Mouse (Mus musculus): ENCODE measurements around the gene Napepld. TPM values are rescaled to one million over a fixed set of nuclear protein-coding genes. Genes with fewer than 3 reads are reported as not detected.

Napepld gene
- polyA plus RNA-seq (2012; fragmentation: generic; extraction: Trizol) = 1 to 10 TPM in 1 of 2 experiments, under 1 TPM in 1; 0.15 to 1.4 TPM

GRCm38 (mm10) chr5:21701351-21702008 lies at the start of gene Napepld:
Gene Napepld, minus strand, starts transcription at chr5:21701396.

GRCm38 (mm10) chr5:21736956-21737585 lies 35.9 kb upstream of the Napepld start, which contains the start of gene Pmpcb:
Gene Pmpcb, plus strand, starts transcription at chr5:21737141.

GRCm38 (mm10) chr5:21645439-21646132 lies 55.6 kb downstream of the Napepld start, which contains the start of the genes Fbxl13 and Armc10:
Gene Fbxl13, minus strand, starts transcription at chr5:21645634.
Gene Armc10, plus strand, starts transcription at chr5:21645813.

Other genes starting within 250 kb of the Napepld start
- 10 to 100 TPM in 1 of 2 experiments, under 1 TPM in 1; 0.63 to 50.5 TPM for gene Lrrc17, start 157.8 kb downstream of the Napepld start, polyA plus RNA-seq (2012; fragmentation: generic; extraction: Trizol)
- under 1 TPM; 0.04 to 0.12 TPM for gene Fbxl13, start 55.8 kb downstream of the Napepld start, polyA plus RNA-seq (2012; fragmentation: generic; extraction: Trizol)
- 10 to 100 TPM in 1 of 2 experiments, 1 to 10 TPM in 1; 2.7 to 22.1 TPM for gene Armc10, start 55.6 kb downstream of the Napepld start, polyA plus RNA-seq (2012; fragmentation: generic; extraction: Trizol)
- gene Pmpcb, start 35.7 kb upstream of the Napepld start, polyA plus RNA-seq (2012; fragmentation: generic; extraction: Trizol) = 10 to 100 TPM; 83.6 to 92.9 TPM
- 1 to 10 TPM; 3.0 to 7.6 TPM for gene Dnajc2, start 83.9 kb upstream of the Napepld start, polyA plus RNA-seq (2012; fragmentation: generic; extraction: Trizol)
- 100 to 1,000 TPM; 128 to 130 TPM for gene Psmc2, start 83.9 kb upstream of the Napepld start, polyA plus RNA-seq (2012; fragmentation: generic; extraction: Trizol)
- not detected for gene Slc26a5, start 164.2 kb upstream of the Napepld start, polyA plus RNA-seq (2012; fragmentation: generic; extraction: Trizol)